Mouse (Mus musculus) liver, postnatal 0 days (tissue): ENCODE results near the gene Akap2.

ENCODE experiments used
- CTCF ChIP-seq: sonication (generic); IDR thresholded peaks from 2 replicates; pipeline ENCODE4 v1.5.1; 2016; ENCODE audit warnings: antibody characterized with exemption, low read depth
- EP300 ChIP-seq: IDR thresholded peaks from 2 replicates; pipeline ENCODE4 v1.6.1; 2016; ENCODE audit warnings: antibody characterized with exemption, low read depth, mild to moderate bottlenecking

DNA sequence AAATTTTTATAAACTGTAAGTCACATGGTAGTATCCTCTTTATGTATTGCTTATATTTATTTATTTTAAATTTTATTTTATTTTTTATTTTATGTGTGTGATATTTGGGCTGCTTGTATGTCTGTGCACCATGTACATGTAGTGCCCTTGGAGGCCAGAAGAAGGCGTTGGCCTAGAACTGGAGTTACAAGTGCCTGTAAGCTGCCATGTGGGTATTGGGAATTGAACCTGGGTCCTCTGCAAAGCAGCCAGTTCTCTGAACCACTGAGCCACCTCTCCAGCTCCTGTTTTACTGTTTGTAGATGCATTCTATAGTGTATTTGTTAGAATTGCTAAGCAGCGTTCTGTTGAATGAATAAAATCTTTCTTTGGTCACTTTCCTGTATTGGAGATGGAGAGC, 170.8 kb downstream of the Akap2 start:
- TF ChIP-seq CTCF (no peak), EP300 (no peak)
